Mouse (Mus musculus): ENCODE measurements around the gene Gm14410.
"Not testable (repeated sequence)": the region's sequence is repeated elsewhere in the genome, so short reads cannot be mapped to it uniquely, and the experiment has no call there.

Gene Gm14410

DNA sequence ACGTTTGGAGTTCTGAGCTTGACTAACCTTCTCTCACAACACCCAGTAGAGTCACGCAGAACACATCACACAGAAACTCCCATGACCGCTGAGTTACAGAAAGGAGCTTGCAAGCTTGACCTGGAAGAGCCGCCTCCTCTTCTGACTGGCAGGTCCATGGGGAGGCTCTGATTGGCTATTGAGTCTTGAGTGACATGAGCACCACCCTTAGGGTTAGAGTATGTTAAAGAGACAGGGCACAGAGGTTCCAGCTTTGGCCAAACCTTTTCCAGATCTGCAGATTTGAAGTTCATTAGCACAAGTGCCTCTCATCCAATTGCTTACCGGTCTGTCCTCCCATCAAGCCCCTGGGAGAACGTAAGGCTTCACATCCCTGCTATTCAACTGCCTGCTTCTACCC is at the start of gene Gm14410:
Gene Gm14410, minus strand, starts transcription at position 81 of the 400 bp plus-strand sequence.
- DNase-seq (ENCODE audit: low read depth, low spot score), result not testable (repeated sequence)

DNA sequence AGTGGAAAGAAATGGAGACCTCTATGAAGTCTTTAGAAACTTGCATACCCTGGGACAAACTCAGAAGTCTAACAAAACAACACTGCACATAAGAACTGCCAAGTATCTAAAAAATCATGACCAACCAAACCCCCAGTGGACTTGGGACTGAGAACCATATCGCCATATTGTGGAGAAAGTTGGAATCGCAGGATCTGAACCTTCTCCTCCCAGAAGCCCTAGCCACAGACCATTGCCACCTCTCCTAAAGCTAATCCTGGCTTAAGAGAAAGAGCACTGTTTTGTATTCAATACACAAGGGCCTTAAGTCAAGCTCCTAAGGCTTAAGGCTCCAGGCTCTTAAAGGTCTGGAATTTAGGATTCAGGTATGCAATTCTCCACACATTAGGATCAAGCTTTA is 41.2 kb upstream of the Gm14410 start:
- DNase-seq (ENCODE audit: low read depth, low spot score), result not testable (repeated sequence)

DNA sequence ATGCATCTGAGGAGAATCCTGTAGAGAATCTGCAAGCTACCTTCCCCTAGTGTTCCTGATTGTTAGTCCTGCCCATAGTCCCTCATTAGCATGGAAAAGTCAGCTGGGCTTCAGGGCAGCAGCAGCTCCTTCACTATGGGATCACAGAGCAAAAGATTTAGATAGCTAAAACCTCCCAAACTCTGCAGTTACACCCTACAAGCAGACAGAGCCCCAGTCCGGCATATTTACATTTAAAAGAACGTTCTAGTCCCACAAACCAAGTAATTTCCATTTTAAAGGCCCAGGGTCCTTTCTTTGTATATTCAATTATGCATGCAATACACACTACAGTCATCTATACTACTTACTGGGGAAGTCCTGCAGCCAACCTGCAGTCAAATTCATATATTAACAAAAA is 24.2 kb upstream of the Gm14410 start:
- DNase-seq (ENCODE audit: low read depth, low spot score), result not testable (repeated sequence)

DNA sequence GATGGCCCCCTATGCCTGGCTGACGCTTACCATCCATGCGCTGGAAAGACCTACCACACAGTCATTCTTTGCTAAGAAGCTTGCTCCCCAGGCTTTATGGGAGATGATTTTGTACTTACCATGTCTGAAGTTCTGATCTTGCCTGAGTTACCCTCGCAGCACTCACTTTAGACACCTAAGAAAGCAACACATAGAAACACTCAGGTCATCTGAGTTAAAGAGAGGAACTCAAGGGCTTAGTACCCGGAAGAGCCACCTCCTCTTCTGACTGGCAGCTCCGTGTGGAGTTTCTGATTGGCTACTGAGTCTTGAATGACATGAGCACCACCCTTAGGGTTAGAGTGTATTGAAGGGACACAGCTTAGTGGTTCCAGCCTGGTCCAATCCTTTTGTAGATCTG is 33.5 kb downstream of the Gm14410 start:
- DNase-seq (ENCODE audit: low read depth, low spot score), result not testable (repeated sequence)

Data from mesoderm, embryonic 11.5 days (tissue).